Mouse (Mus musculus): Measurements from ENCODE around the gene Pcsk2.

Gene Pcsk2

GRCm38 (mm10) chr2:143840895-143841294 lies 294.9 kb downstream of the Pcsk2 start:
- peak; percentile 47 to 48 for DNase-seq

- DNase-seq, result peak; percentile 30 to 38
Measured at GRCm38 (mm10) chr2:143841536-143841935, 295.6 kb downstream of the Pcsk2 start.

GRCm38 (mm10) chr2:143844779-143845178 lies 298.8 kb downstream of the Pcsk2 start:
- no peak for DNase-seq

GRCm38 (mm10) chr2:143846799-143847198 lies 300.8 kb downstream of the Pcsk2 start:
- DNase-seq, result no peak

DNA sequence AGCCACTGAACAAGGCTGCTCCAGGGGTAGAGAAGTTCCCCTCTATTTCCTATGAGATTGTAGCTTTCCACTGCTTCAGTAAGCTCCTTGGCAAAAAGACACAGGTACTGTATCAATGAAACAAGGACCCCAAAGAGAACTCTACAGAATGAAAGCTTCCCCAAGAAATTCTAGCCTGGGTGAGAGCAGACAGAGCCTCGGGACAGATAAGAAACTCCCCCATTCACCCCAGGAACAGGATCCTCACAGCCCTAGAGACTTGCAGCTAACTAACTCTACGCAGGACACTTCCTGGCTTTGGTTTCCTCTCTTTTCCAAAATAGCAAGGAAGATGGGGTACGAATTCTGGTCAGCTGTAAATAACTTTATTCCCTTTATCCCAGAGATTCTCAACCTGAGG lies 301.3 kb downstream of the Pcsk2 start:
- DNase-seq, result no peak

- no peak for DNase-seq
Measured at GRCm38 (mm10) chr2:143851354-143852221, 305.6 kb downstream of the Pcsk2 start.

DNA sequence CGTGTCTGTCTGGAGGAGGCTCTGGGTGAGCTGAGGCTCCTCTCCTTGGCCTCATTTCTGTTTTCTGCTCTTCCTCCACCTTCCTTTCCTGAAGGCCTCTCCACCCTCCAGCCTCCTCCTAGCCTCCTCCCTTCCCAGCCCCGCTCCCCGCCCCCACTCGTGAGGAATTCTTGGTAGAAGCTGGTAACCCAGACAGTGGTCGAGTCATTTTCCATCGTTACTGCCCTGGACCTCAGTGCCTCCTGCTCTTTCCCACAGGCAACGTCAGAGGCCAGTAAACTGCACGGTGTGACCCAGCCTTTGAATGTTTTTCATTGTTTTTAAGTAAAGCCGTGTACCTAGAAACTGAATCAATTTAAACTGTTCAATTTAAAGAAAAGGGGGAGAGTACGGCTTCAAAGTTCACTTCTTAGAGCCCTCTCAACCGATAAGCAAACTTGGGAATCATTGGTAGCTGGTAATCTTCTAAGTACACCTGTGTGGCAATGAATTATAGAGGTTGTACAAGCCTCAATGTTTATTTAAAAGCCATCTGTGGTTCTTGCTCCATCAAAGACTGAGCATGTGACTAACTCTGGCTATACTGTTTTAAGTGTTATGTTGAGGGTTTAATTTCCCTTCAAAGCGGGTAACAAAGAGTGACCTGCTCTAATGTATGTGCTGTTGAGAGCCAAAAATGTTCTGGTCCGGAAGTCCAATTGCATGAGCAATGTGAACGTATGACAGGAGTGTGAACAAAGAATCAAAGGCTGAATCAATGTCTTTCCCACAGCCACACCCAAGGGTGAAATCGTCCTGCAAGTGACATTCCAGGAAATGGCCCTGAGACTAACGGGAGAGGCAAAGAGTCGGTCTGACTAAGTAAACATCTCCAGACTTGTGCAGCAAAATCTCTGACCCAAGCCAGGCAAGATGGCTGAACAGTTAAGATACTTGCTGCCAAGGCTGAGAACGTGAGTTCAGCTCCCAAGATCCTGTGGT lies 306.6 kb downstream of the Pcsk2 start:
- DNase-seq, result no peak

- DNase-seq, result no peak
Measured at GRCm38 (mm10) chr2:143853447-143853846, 307.5 kb downstream of the Pcsk2 start.

- no peak for DNase-seq
Measured at GRCm38 (mm10) chr2:143859166-143859565, 313.2 kb downstream of the Pcsk2 start.

- no peak for DNase-seq
Measured at GRCm38 (mm10) chr2:143862484-143863231, 316.7 kb downstream of the Pcsk2 start, which contains the start of gene Bfsp1. Gene Bfsp1 (minus strand): TSS chr2:143863173.

GRCm38 (mm10) chr2:143864600-143864999 lies 318.6 kb downstream of the Pcsk2 start:
- no peak for DNase-seq

All from spleen, adult 18-20 months (tissue).